Mouse (Mus musculus): ENCODE data around the gene Lrsam1. TPM values are rescaled to one million over a fixed set of nuclear protein-coding genes. Genes with fewer than 3 reads are reported as not detected.

The Lrsam1 gene
- total RNA-seq, 2 experiments from 2014 or later: 36.5 to 40.4 TPM

DNA sequence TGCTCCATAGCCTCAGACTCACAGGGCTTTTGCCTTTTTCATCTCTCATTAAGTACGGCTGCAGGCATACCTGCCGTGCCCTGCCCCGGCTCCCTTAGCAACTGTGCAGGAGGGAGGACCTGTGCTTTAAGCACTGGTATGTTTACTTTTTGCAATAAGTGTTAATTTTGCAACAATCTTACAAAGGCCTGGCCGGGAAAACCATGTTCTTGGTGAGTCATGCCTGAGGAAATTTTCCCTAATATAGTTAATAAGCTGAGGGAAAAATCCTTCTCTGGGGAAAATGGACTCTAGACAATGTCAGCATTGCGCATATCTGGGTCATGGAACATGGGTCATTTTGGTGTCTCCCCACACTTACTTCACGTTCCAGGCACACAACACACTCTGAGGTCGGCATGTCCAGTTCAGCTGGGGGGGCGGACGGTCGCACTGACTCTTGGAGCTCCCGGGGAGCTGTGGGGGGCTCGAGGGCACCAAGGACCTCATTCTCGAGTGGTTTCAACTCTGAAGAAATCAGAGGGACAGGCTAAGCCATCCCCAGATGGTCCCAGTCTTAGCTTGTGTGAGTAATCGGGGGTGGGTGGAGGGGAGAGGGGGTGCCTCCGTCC, 33.7 kb downstream of the Lrsam1 start:
- DNase-seq (ENCODE audit: low spot score in 2 of 2): no peak

DNA sequence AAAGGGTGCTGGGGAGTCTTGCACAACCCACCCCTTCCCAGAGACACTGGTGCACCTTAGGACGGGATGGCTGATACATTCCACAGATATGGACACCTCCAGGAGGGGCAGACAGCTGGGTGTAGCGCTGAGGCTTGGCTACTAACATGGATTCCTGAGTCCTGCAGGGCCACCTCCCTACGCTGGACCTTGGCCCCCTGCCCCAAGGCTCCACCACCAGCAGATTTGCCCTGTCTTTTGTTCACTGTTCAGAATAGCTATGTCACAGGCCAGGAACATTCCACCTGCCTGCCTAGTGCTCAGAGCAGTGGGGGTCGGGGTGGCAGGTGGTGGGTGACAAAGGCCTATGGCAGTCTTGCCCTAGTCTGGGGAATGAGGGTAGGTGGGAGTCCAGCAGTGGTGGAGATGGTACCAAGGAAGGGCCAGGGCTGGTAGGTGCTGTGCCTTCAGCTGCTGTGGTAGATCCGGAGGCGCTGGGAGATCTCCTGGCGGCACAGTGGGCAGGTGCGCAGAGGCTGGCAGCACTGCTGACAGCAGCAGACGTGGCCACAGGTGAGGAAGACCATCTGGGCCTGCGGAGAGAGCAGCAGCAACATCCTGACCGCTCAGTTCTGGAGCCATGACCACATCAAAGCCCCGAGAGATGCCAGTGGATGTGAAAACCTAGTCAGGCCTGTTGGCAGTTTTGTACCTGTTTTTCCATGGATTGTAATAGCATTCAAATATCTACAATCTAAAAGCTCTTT, 34.9 kb downstream of the Lrsam1 start:
- DNase-seq (ENCODE audit: low spot score in 2 of 2): no peak

DNA sequence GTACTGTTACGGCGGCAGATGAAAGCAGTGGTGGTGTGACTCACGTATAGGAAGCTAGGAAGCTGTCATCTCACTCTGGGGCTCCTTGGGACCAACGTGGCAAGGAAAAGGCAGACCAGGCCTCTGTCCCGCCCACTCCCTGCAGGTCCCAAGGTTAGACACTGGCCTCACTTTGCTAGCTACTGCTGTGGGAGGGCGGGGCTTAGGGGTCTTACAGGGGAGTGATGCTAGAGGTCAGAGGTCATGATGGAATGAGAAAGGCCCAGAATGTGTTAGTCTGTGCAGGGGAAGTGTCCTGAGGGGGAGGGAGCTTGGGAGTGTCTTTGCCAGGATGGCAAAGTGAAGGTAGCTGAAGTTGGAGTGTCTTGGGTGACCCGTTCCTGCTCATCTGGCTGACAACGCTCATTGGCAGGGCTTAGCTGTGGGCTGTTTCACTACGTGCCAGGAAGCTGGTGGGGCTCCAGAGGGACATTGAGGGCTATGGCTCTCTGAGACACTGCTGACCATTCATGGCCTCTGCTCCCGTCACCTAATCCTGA, 37.0 kb downstream of the Lrsam1 start:
- no peak for DNase-seq (ENCODE audit: low spot score in 2 of 2)

DNA sequence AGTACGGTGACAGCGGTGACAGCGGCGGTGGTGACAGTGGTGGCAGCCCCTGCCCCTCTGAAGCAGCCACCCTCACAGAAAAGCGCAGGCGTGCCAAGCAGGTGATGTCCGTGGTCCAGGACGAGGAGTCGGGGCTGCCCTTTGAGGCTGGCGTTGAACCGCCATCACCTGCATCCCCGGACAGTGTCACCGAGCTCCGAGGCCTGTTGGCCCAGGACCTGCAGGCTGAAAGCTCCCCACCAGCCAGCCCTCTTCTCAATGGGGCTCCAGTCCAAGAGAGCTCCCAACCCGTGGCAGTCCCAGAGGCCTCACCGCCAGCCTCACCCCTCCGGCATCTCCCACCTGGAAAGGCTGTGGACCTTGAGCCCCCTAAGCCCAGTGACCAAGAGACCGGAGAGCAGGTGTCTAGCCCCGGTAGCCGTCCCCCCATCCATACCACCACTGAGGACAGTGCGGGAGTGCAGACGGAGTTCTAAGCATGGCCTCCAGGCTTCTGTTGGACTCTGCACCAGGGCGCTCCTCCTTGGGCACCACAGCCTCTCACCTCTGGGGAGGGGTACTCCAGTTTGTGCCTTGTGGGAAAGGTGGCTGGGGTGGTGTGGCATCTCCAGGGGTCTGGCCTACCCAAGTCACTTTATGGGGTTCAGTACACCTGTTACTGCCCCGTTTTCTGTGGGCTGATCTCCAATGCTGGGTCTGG, 37.7 kb downstream of the Lrsam1 start:
- DNase-seq (ENCODE audit: low spot score in 2 of 2): no peak

DNA sequence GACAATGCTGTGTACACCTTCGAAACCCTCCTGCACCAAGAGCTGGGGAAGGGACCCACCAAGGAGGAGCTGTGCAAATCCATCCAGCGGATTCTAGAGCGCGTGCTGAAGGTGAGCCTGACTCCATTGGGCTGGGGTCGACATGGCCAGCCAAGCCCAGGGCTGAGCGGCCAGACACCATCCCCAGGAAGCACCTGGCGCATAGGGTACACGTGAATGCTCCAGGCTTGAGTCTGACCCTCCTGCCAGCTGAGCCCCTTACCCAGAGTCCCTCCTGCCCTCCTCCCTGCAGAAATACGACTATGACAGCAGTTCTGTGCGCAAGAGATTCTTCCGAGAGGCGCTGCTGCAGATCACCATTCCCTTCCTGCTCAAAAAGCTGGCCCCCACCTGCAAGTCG, 38.9 kb downstream of the Lrsam1 start:
- no peak for DNase-seq (ENCODE audit: low spot score in 2 of 2)

DNA sequence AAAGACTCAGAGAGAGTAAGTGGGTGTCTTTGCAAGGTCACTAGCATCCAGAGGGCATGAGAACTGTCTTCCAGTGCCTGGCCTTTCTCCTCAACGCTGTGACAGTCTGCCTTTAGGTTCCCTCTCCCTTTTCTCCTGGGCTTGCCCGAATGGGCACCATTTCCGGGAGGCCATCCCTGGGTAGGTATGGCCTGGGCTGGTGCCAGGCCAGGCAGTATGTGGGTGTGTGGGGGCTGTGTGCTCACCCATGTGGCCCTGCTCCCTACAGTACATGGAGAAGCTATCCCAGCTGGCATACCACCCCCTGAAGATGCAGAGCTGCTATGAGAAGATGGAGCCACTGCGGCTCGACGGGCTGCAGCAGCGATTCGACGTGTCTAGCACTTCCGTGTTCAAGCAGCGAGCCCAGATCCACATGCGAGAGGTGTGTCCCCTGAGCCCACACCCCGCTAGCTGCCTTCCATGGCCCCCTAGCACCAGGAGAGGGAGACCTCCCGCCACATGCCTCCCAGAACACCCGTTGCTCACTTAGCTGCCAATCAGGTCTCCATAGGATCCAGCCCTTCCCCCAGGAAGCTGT, 39.5 kb downstream of the Lrsam1 start:
- no peak for DNase-seq (ENCODE audit: low spot score in 2 of 2)

DNA sequence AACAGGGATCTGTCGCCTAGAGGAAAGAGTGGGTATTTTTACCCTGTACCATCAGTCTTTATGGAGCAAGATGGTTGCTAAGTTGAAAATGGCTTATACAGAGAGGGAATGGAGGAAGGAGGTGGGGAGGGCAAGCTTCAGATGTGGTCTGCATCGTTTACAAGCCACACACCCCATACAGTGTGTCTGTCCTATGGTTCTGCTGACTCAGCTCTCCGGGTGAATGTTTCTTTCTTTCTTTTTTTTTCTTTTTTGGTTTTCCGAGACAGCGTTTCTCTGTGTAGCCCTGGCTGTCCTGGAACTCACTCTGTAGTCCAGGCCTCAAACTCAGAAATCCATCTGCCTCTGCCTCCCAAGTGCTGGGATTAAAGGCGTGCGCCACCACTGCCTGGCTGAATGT, 40.2 kb downstream of the Lrsam1 start:
- no peak for DNase-seq (ENCODE audit: low spot score in 2 of 2)

DNA sequence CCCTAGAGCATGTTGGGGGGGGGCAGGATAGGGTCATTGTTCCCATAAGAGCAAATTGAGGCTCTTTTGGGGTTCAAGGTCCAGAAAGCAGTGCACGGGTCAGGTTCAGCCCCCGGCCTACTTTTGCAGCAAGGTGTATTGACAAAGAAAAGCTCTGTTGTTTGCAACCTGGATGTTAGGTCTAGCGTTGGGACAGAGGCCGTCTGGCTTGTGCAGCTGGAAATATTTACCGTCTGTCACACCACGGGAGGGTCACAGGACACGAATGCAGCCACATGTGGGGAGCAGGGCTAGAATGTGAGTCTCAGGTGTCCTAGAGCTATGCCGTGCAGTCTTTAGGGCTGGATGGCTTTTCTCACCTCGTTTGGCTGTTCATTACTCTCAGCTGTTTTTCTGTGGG, 43.0 kb downstream of the Lrsam1 start:
- no peak for DNase-seq (ENCODE audit: low spot score in 2 of 2)

DNA sequence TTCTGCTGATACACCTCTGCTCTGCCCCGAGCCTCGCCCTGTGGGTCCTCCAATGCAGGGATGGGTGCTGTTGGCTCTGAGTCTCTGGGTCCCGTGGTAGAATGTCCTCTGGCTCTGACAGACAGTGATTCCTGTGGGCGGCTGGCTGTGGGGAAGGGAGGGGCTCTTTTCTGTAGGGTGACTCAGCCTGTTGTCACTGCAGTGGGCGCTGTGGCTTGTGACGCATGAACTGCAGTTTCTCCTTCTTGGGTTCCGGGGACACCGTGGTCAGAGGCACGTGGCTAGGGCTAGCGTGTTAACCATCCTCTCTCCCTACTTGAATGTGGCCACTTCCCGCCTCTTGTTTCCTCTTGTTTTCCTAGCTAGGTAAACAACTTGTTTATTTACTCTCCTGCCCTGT, 43.9 kb downstream of the Lrsam1 start:
- DNase-seq (ENCODE audit: low spot score in 2 of 2): no peak

DNA sequence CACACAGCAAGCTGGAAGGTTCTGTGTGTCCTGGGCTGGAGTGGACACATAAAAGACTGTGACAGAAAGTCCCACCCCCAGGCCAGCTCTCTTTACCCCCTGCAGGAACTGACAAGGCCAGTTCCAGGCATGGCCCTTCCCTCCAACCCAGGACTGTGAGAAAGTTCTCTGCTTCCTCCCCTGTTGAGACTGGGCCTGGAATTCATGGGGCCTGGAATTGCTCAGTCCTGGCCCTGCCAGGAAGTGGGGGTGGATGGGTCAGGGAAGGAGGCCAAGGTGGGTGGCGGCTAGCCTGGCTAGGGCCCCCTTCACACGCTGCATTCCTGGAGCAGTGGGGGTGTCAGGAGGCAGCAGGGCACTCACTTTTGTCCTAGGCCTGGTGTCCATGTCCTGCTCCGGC, 46.5 kb downstream of the Lrsam1 start:
- DNase-seq (ENCODE audit: low spot score in 2 of 2): peak in 1 of 2 experiments; percentile 33

DNA sequence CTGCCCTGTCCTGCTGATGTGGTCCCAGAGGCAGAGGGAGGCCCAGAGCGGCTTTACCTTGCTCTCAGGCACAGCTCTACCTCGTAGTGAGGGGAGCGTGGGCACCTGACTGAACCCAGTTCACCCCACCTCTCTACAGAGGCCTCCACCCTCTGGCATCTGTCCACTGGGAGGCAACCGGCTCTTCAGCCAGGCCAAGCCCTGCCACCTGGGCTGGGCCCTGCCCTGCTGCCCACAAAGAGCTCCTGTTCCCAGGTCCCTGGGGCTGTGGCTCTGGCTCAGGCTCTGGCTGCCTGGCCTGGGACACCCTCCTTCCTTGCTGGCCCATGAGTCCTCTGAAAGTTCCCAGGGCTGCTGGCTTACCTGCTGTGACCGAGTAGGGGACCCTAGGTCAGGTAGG, 47.1 kb downstream of the Lrsam1 start:
- no peak for DNase-seq (ENCODE audit: low spot score in 2 of 2)

DNA sequence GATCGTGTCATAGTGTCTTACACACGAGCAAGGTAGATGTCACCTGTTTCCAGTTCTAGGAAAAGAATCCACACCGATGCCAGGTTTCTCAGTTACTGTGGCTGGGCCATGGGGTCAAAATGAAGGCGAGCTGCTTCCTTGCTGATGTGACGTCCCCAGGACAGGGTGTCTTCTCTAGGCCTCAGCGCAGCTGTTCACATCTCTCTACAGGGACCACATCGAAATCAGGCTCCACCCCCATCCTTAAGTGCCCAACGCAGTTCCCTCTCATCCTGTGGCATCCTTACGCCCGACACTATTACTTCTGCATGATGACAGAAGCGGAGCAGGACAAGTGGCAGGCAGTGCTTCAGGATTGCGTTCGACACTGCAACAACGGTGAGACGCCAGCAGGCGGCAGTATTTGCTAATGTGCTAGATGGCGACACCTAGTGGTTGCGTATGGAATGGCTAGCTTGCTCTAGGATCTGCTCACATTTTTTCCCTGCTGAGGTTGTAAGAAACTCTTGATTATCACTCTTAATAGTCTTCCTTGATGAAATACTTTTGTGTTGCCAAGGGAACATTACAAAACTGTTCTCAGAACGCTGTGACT, 49.1 kb downstream of the Lrsam1 start:
- peak; percentile 89 to 91 for DNase-seq (ENCODE audit: low spot score in 2 of 2)

DNA sequence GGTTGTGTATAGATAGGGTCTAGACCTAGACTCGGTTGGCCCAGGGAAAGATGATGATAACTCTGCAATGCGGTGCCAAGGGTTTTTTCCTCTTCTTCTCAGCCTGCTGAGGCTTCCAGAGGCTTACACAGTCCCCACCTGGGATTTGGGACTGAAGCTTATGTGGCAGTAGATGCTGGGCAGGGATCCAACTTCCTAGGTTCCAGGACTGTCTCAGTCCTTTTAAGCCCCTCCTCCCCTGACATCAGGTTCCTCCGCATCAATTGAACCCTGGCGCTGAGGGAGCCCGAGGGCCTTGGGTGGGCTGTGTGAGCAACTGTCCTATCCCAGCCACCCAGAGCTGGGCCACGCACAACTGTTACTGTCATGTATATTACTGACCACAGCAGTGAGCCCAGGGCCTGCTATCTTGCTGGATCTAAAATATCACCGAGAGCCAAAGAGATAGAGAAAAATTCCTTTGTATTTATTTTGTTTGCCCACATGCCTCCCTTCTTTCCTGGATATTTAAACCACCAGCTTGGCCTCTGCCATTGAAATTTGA, 49.7 kb downstream of the Lrsam1 start:
- DNase-seq (ENCODE audit: low spot score in 2 of 2): no peak

DNA sequence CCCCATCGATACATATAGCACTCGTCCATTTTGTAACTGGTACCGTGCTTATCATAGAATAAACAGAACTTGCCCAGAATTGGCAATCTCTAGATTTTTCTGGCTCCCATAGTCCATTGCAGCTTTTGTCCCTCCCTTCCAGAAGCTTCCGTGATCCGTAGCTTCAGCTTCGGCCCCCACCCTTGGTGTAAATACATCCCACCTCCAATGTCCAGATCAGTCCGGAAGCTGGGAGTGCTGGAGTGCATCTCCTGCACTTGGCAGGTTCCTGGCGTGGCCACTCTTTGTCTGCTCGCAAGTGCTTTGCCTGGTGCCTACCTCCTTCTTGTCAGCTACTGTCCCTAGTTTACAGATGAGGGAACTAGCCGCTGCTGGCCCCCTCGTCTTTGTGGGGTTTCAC, 52.6 kb downstream of the Lrsam1 start:
- no peak for DNase-seq (ENCODE audit: low spot score in 2 of 2)

DNA sequence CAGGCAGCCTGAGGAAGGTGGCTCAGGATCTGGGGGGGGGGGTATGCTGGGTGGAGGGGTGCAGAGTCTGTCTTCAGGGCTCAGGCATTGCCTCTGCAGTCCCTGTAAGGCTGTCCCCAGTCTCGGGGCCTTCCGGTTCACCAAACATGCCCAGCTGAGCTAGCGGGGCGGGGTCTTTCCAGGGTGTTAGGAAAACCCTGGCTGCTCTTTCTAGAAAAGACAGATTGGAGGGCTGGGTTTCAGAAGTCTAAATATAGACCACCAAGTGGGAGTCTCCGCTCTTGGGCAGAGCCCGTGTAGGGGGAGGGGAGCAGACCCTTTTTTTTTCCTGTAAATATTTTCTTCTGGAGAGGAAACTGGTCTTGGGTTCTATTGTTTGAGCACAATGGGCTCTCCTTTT, 53.1 kb downstream of the Lrsam1 start:
- DNase-seq (ENCODE audit: low spot score in 2 of 2): peak; percentile 42 to 60

DNA sequence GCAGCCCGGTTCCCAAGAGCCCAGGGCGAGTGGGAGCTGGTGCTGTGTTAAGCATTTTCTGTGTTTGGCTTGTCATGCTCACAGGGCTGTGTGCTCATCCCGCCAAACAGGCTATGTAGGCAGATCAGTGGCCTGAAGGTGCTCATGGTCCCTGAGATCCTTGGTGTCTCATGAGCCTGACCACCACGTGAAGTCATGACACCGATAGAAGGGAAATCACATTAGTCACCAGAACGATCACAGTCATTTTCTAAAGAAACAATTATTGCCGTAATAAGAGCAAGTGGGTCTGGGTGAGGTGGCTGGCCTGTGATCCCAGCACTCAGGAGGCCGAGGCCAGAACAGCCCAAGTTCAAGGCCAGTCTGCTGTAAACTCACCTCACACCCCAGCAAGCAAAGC, 54.0 kb downstream of the Lrsam1 start:
- DNase-seq (ENCODE audit: low spot score in 2 of 2): no peak

DNA sequence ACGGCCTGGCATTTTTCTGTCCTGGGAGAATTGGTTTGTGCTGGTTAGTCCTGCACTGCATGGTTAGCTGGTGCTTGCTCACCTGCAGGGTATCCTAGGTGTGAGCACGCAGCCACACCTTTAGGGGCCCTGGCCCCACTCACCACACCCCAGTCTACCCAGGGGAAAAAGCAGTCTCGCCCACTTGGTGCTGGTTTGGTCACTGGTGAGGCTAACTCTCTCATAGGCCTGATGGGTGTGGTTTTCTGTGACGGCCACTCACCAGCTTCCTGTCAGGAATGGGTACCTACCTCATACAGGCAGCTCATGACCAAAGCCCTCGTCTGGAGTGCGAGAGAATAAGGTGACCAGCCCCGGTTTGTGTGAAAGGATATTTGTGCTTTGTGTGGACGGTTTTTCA, 56.1 kb downstream of the Lrsam1 start:
- no peak for DNase-seq (ENCODE audit: low spot score in 2 of 2)

DNA sequence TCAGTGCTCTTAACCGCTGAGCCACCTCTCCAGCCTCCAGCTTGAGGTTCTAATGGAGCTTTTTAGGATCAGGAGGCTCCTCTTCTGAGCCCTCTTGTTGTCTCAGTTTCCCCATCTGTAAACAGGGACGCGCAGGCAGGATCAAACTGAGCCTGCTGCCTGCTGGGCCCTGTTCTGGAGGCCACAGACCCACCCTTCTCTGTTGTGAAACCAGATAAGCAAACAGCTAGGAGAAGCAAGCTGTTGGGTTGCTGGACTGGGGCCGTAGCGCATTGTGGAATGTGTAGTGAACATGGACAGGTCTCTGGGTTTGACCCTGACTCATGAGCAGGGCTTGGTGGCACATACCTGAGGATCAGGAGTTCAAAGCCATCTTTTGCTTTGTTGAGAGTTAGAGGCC, 56.8 kb downstream of the Lrsam1 start:
- no peak for DNase-seq (ENCODE audit: low spot score in 2 of 2)

DNA sequence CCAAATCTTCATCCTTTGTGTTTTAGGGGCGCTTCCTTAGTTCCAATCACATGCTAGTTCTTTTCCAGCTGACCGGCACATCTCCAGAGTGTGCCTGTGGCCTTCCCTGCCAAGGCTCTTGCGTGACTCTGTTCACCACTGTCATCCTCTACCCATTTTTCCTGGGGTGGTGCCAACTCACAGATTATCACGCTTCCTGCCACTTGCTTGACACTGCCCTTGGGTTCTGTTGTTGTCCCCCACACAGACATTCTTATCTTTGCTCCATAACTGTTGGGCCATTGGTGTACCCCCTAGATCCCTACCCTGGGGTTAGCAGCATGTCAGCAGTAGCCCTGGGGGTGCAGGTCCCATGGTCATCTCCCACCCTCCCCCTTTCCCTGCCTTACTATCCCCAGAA, 57.9 kb downstream of the Lrsam1 start:
- DNase-seq (ENCODE audit: low spot score in 2 of 2): no peak

DNA sequence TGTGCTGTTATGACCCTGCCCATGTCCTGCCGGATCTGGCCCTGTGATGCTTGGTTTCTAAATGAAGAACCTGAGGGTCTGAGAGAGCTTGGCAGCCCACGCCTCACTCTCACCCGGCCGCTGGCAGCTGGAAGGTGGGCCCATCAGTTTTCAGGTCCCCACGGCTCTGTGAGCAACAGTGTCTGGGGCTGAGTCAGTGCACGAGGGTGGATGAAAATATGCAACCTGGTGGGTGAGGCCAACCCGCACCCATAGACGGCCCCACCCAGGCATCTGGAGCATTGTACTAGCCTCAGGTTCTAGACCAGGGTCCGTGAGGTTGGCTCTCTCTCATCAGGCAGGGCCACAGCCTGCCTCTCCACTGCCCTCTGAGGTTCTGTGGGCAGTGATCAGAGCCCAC, 59.3 kb downstream of the Lrsam1 start:
- no peak for DNase-seq (ENCODE audit: low spot score in 2 of 2)

DNA sequence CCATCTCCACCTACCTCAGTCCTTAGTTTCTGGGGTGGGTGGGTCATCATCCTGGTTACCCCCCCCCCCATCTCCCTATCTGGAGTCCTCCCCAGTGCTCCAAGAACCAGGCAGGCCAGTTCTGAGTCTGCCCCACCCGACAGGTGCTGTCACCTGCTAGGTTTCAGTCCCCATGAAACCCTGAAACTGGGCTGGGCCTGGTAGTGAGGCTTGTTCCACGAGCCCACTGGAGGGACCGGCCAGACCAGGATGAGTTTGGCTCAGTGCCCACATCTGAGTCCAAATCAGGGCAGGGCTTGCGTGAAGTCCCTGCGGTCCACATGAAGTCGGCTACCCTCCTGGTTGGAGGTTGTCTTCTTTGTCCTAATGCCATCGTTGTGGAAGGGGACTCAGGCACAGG, 62.4 kb downstream of the Lrsam1 start:
- no peak for DNase-seq (ENCODE audit: low spot score in 2 of 2)
